Mouse (Mus musculus): ENCODE measurements around the gene Ints2. TPM values are rescaled to one million over a fixed set of nuclear protein-coding genes. Genes with fewer than 3 reads are reported as not detected.
"Not testable (repeated sequence)": the region's sequence is repeated elsewhere in the genome, so short reads cannot be mapped to it uniquely, and the experiment has no call there.

The Ints2 gene
- total and polyA plus RNA-seq, 2 experiments, result 2.0 to 3.7 TPM

DNA sequence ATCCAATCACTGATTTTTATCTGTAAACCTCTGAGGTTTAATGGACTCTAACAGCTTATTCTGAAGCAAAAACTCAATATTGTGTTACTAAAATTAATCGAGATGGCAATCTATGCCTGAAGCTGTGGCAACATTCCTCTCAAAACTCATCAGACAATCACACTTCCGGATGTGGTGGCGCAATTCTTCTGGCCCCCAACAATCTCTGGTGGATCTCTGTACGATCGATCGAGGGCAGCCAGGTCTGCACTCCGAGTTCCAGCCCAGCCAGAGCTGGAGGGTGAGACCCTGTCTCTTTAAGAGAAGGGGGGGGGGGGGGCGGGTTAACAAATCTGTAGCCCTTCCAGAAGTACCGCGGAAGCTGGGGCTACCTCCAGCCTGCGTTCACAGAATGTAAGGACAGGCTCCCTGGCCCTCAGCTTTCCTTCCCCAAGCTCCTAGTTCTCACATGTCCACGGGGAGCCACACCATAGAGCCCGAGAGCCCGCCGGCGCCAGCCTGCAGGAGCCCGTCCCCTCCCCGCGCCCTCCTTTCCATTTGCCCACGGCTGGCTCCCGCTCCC is 56.8 kb downstream of the Ints2 start:
- Histone ChIP-seq H3K36me3 (ENCODE audit: control insufficient read depth, insufficient read depth, low read length) (no peaks in the 10 kb centered on the region), H3K27ac (replicated peaks; ENCODE audit: insufficient read depth, low read depth, low read length) (peak overlapping the region; percentile 83), H3K9ac (ENCODE audit: low read depth, low read length) (peak overlapping the region; percentile 42), H3K4me3 (ENCODE audit: insufficient read depth, low read depth, low read length) (peak overlapping the region; percentile 61), H3K79me2 (ENCODE audit: control insufficient read depth, insufficient read depth, low read length) (no peaks in the 10 kb centered on the region; the same call in 1 of the 2 replicates), H3K4me1 (ENCODE audit: control insufficient read depth, insufficient read depth, low read length) (peaks cover 4% of the 10 kb centered on the region; the same call in 1 of the 2 replicates), H3K27me3 (ENCODE audit: control insufficient read depth, insufficient read depth, low read length) (no peaks in the 10 kb centered on the region)
- under 1% methylated on average over 21 of the region's 21 CpGs for WGBS
- no peak for TF ChIP-seq POLR2A (IDR thresholded peaks at IDR 0.05; ENCODE audit: extremely low read depth, insufficient read depth, low read length)
- TF ChIP-seq CTCF (IDR thresholded peaks at IDR 0.05; ENCODE audit: low read depth, low read length), result no peak
- peak; percentile 86 for DNase-seq (ENCODE audit: extremely low read depth, low read depth, low spot score)

DNA sequence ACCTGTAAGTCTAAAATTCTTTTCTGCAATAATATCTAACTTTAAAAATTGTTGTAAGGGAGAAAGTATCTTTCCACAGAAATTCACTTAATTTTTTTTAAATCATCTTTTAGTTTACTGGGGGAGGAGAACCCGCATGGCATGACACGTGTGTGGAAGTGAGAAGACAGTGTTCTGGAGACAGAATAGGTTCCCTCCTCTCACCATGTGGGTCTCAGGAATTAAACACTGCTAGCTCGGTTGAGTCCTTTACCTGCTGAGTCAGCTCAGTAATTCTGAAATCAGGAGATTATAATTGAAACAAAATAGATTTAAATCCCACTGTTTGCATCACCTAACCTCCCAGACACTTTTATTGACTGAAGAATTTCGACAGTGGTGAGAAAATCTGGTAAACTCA is 57.6 kb downstream of the Ints2 start:
- Histone ChIP-seq H3K79me2 (ENCODE audit: control insufficient read depth, insufficient read depth, low read length) (no peaks in the 10 kb centered on the region; the same call in 1 of the 2 replicates), H3K36me3 (ENCODE audit: control insufficient read depth, insufficient read depth, low read length) (no peaks in the 10 kb centered on the region), H3K4me3 (ENCODE audit: insufficient read depth, low read depth, low read length) (no peak overlapping the region), H3K9ac (ENCODE audit: low read depth, low read length) (no peak overlapping the region), H3K27me3 (ENCODE audit: control insufficient read depth, insufficient read depth, low read length) (no peaks in the 10 kb centered on the region), H3K4me1 (ENCODE audit: control insufficient read depth, insufficient read depth, low read length) (peaks cover 4% of the 10 kb centered on the region; the same call in 1 of the 2 replicates), H3K27ac (replicated peaks; ENCODE audit: insufficient read depth, low read depth, low read length) (no peak overlapping the region)
- peak; percentile 19 for DNase-seq (ENCODE audit: extremely low read depth, low read depth, low spot score)
- TF ChIP-seq CTCF (IDR thresholded peaks at IDR 0.05; ENCODE audit: low read depth, low read length), result no peak
- TF ChIP-seq POLR2A (IDR thresholded peaks at IDR 0.05; ENCODE audit: extremely low read depth, insufficient read depth, low read length), result no peak
- 38% methylated on average over 4 of the region's 4 CpGs for WGBS

DNA sequence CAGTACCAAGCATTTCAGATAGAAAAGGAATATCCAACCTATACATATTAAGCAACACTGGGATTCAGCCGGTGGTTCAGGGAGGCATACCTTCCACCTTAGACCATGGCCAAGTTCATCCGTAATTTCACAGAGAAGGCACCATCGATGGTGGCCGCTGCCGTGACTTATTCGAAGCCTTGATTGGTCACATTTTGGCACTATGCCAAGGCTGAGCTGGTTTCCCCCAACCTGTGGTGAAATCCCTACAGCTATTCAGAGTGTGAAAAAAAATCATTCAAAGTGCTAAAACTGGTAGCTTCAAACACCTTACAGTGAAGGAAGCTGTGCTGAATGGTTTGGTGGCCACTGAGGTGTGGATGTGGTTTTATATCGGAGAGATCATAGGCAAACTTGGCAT is 72.2 kb downstream of the Ints2 start:
- 76% methylated on average over 7 of the region's 7 CpGs for WGBS
- DNase-seq (ENCODE audit: extremely low read depth, low read depth, low spot score), result not testable (repeated sequence)

DNA sequence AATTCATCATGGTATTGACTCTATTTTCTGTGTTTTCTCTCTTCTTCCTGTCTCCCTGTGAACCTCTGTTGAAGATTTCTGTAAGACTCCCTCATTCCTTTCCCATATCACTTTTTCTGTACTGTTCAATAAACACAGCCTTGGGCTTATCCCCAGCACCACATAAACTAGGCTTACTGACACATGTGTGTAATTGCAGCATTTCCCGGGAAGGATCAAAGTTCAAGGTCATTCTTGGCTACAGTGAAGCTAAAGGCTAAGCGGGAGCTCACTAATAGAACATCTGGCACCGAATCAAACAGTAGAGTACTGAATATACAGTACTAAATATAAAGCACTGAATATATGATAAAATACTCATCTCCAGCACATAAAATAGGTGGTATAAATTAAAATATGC is 81.5 kb downstream of the Ints2 start:
- TF ChIP-seq CTCF (IDR thresholded peaks at IDR 0.05; ENCODE audit: low read depth, low read length) (no peak), POLR2A (IDR thresholded peaks at IDR 0.05; ENCODE audit: extremely low read depth, insufficient read depth, low read length) (no peak)
- 12% methylated on average over 3 of the region's 3 CpGs for WGBS
- peak; percentile 83 for DNase-seq (ENCODE audit: extremely low read depth, low read depth, low spot score)

More for the DNA sequence above, 72.2 kb downstream of the Ints2 start:
- not testable (repeated sequence) for H3K4me3 ChIP-seq (ENCODE audit: insufficient read depth, low read depth, low read length); H3K27me3 ChIP-seq (ENCODE audit: control insufficient read depth, insufficient read depth, low read length); H3K9ac ChIP-seq (ENCODE audit: low read depth, low read length); H3K36me3 ChIP-seq (ENCODE audit: control insufficient read depth, insufficient read depth, low read length); H3K27ac ChIP-seq (replicated peaks; ENCODE audit: insufficient read depth, low read depth, low read length); H3K79me2 ChIP-seq (ENCODE audit: control insufficient read depth, insufficient read depth, low read length); H3K4me1 ChIP-seq (ENCODE audit: control insufficient read depth, insufficient read depth, low read length)

DNA sequence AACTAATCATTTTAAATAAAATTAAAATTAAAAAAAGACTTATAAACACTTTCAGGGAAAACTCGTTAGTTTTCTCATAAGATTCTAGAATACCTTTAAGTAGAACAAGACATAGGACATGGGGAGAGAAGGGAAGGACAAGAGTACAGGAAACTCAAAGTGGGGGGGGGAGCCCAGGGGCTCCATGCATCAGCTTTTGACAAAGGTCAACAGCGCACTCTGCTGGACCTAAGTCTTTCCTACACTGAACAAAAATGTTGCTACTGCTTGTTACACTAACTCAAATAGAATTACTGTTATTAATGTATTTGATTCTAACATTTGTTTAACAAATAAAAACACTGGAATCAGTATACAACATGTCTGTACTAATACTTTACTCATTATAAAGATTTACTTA is 83.2 kb downstream of the Ints2 start:
- H3K9ac ChIP-seq (ENCODE audit: low read depth, low read length), result no peak overlapping the region
- peak; percentile 27 for DNase-seq (ENCODE audit: extremely low read depth, low read depth, low spot score)
- H3K27ac ChIP-seq (replicated peaks; ENCODE audit: insufficient read depth, low read depth, low read length), result no peak overlapping the region
- H3K79me2 ChIP-seq (ENCODE audit: control insufficient read depth, insufficient read depth, low read length), result no peaks in the 10 kb centered on the region
- no peaks in the 10 kb centered on the region for H3K27me3 ChIP-seq (ENCODE audit: control insufficient read depth, insufficient read depth, low read length)
- H3K36me3 ChIP-seq (ENCODE audit: control insufficient read depth, insufficient read depth, low read length), result no peaks in the 10 kb centered on the region
- no peaks in the 10 kb centered on the region for H3K4me1 ChIP-seq (ENCODE audit: control insufficient read depth, insufficient read depth, low read length)
- TF ChIP-seq POLR2A (IDR thresholded peaks at IDR 0.05; ENCODE audit: extremely low read depth, insufficient read depth, low read length), result no peak
- peak; percentile 65 for TF ChIP-seq CTCF (IDR thresholded peaks at IDR 0.05; ENCODE audit: low read depth, low read length)
- no peak overlapping the region for H3K4me3 ChIP-seq (ENCODE audit: insufficient read depth, low read depth, low read length)
- 79% methylated on average over 2 of the region's 2 CpGs for WGBS

More for the DNA sequence above, 81.5 kb downstream of the Ints2 start:
- Histone ChIP-seq H3K27ac (replicated peaks; ENCODE audit: insufficient read depth, low read depth, low read length) (no peak overlapping the region), H3K4me3 (ENCODE audit: insufficient read depth, low read depth, low read length) (no peak overlapping the region), H3K4me1 (ENCODE audit: control insufficient read depth, insufficient read depth, low read length) (no peaks in the 10 kb centered on the region), H3K9ac (ENCODE audit: low read depth, low read length) (no peak overlapping the region), H3K36me3 (ENCODE audit: control insufficient read depth, insufficient read depth, low read length) (no peaks in the 10 kb centered on the region), H3K79me2 (ENCODE audit: control insufficient read depth, insufficient read depth, low read length) (no peaks in the 10 kb centered on the region), H3K27me3 (ENCODE audit: control insufficient read depth, insufficient read depth, low read length) (no peaks in the 10 kb centered on the region)

DNA sequence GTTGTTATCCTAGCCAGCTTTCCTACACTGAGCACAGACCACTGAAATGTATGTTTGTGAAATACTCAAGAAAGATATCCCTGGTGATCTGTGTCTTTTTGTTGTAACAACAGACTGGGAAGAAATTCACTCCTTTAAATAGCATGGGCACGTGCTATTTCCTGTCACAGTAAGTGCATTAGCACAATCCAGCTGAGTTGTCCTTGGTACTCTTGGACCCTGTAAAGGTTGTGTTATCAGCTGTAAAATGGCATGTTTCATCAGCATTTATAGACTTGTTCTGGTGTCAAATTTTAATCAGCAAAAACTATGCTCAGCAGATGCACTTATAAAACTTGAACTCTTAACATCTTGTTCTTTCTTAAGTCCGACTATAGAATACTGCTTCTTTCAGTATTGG is 86.6 kb downstream of the Ints2 start:
- H3K36me3 ChIP-seq (ENCODE audit: control insufficient read depth, insufficient read depth, low read length), result no peaks in the 10 kb centered on the region
- no peak for TF ChIP-seq CTCF (IDR thresholded peaks at IDR 0.05; ENCODE audit: low read depth, low read length)
- TF ChIP-seq POLR2A (IDR thresholded peaks at IDR 0.05; ENCODE audit: extremely low read depth, insufficient read depth, low read length), result no peak
- H3K79me2 ChIP-seq (ENCODE audit: control insufficient read depth, insufficient read depth, low read length), result no peaks in the 10 kb centered on the region
- WGBS, result 73% methylated on average over 2 of the region's 2 CpGs
- no peak overlapping the region for H3K9ac ChIP-seq (ENCODE audit: low read depth, low read length)
- no peak overlapping the region for H3K27ac ChIP-seq (replicated peaks; ENCODE audit: insufficient read depth, low read depth, low read length)
- no peak overlapping the region for H3K4me3 ChIP-seq (ENCODE audit: insufficient read depth, low read depth, low read length)
- H3K27me3 ChIP-seq (ENCODE audit: control insufficient read depth, insufficient read depth, low read length), result no peaks in the 10 kb centered on the region
- DNase-seq (ENCODE audit: extremely low read depth, low read depth, low spot score), result no peak
- H3K4me1 ChIP-seq (ENCODE audit: control insufficient read depth, insufficient read depth, low read length), result no peaks in the 10 kb centered on the region

Other genes starting within 250 kb of the Ints2 start
- 2.0 and 2.2 TPM in 2 replicates for gene Brip1, start 56.4 kb downstream of the Ints2 start, total RNA-seq (2014; rRNA removed)
- 0.17 and 0.31 TPM in 2 replicates for gene Brip1, start 56.4 kb downstream of the Ints2 start, polyA plus RNA-seq (2012; rRNA removed)
- 27.8 and 36.4 TPM in 2 replicates for gene Med13, start 100.0 kb upstream of the Ints2 start, total RNA-seq (2014; rRNA removed)
- gene Med13, start 100.0 kb upstream of the Ints2 start, polyA plus RNA-seq (2012; rRNA removed), result 7.6 and 9.1 TPM in 2 replicates
- 18.9 and 19.1 TPM in 2 replicates for gene Rnft1, start 227.1 kb upstream of the Ints2 start, total RNA-seq (2014; rRNA removed)
- gene Rnft1, start 227.1 kb upstream of the Ints2 start, polyA plus RNA-seq (2012; rRNA removed), result 6.8 and 9.4 TPM in 2 replicates